Mouse (Mus musculus) erythroblast, embryonic 14.5 days (primary cell): ENCODE data around the gene Rnf114.

Experiments used
- GATA1 ChIP-seq: IDR thresholded peaks from 2 replicates; pipeline ENCODE4 v1.6.1; 2012; ENCODE audit warnings: low read length, inconsistent platforms, mixed read lengths
- TAL1 ChIP-seq: IDR thresholded peaks from 3 replicates; pipeline ENCODE4 v1.6.1; 2012; ENCODE audit warnings: low read length, inconsistent platforms, mixed read lengths

- TF ChIP-seq GATA1: no peak
- TF ChIP-seq TAL1: no peak
Measured at GRCm38 (mm10) chr2:167546447-167547195, 54.2 kb downstream of the Rnf114 start.
